12 mouse cellular contexts compared by ENCODE assay signal in the genomic region with DNA sequence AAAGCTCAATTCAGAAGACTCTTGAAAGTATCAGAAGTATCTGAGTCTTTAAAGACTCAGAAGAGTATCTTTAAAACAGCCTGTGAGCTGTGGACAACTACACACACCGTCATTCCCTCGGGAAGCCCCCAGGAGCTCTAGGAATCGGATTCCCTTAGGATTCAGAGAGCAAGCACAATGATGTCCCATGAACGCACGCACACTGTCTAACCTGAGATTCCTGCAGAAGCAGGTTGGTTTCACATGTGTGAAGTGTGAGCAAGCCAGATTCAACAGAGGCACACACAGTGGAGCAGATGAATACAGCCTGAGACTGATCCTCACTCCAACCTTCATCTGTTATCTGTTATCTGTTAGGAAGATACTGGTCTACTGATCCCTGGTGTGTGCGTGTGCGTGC.
"Had no signal": no experiment of that assay in that cellular context is flagged by ENCODE, and none has a peak within 500 bp of the region (broad histone marks: within the 10 kb centered on the region; RNA-seq: fewer than 3 reads in every experiment).

No protein-coding gene starts in this region.

- H3K27me3 ChIP-seq: limb, embryonic 13.5 days; liver, embryonic 12.5 days; liver, embryonic 15.5 days; lung, embryonic 15.5 days; midbrain, embryonic 13.5 days had no signal

- H3K4me1 ChIP-seq: midbrain, embryonic 13.5 days had no signal

- ATAC-seq: intestine, postnatal 0 days; liver, embryonic 12.5 days; midbrain, embryonic 13.5 days had no signal

- H3K4me3 ChIP-seq: limb, embryonic 10.5 days; limb, embryonic 13.5 days; liver, embryonic 12.5 days; liver, embryonic 15.5 days; lung, embryonic 15.5 days; midbrain, embryonic 13.5 days had no signal

- H3K9ac ChIP-seq: limb, embryonic 13.5 days; liver, embryonic 12.5 days; liver, embryonic 15.5 days; lung, embryonic 15.5 days; midbrain, embryonic 13.5 days had no signal

- DNase-seq: kidney, postnatal 14 days; lung, postnatal 10 days; lung, postnatal 4 days; thymus, adult 2 months; thymus, postnatal 14 days had no signal

- H3K27ac ChIP-seq: limb, embryonic 13.5 days; liver, embryonic 12.5 days; lung, embryonic 15.5 days; midbrain, embryonic 13.5 days had no signal

- H3K4me2 ChIP-seq: limb, embryonic 13.5 days; liver, embryonic 12.5 days; liver, embryonic 15.5 days; lung, embryonic 15.5 days; midbrain, embryonic 13.5 days had no signal

- H3K9me3 ChIP-seq: limb, embryonic 10.5 days; limb, embryonic 13.5 days; liver, embryonic 12.5 days; liver, embryonic 15.5 days; lung, embryonic 15.5 days; midbrain, embryonic 13.5 days had no signal
